Mouse (Mus musculus) olfactory bulb, adult 2 months (tissue): Measurements from ENCODE around the gene Pik3cg.

Source experiments
- CTCF ChIP-seq: fragments of 200-500 bp; IDR thresholded peaks from 2 replicates; pipeline ENCODE4 v1.5.1; 2012; ENCODE audit warnings: low read depth, mild to moderate bottlenecking, low read length, moderate library complexity; ENCODE audit not compliant: insufficient read depth
- POLR2A ChIP-seq: fragments of 200-500 bp; IDR thresholded peaks from 2 replicates; pipeline ENCODE4 v1.6.1; 2012; ENCODE audit warnings: mild to moderate bottlenecking, low read depth, low read length, moderate library complexity; ENCODE audit not compliant: insufficient read depth

DNA sequence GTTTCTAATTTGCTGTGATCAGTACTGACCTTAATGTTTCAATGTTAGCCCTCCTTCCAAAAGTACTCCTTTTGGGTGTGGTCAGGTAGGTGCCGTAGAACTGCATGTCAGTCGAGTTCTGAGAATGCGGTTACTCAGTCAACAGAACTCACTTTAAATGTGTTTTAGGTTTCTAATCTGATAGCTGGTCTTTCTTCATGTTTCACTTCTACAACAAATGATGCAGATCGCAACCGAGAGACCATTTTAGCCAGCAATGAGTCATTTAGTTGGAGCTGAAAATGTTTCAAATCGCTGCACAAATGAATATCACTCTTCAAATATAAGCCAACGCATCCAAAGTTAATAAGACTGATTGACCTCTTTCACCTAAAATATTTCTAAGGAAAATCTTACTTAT lies 6.5 kb downstream of the Pik3cg start:
- TF ChIP-seq CTCF (no peak), POLR2A (no peak)
